Mouse (Mus musculus): Measurements from ENCODE around the gene Nav2. TPM values are rescaled to one million over a fixed set of nuclear protein-coding genes. Genes with fewer than 3 reads are reported as not detected.

Gene Nav2
- polyA plus RNA-seq, 1 experiment from 2014 or later, result 12.4 TPM

DNA sequence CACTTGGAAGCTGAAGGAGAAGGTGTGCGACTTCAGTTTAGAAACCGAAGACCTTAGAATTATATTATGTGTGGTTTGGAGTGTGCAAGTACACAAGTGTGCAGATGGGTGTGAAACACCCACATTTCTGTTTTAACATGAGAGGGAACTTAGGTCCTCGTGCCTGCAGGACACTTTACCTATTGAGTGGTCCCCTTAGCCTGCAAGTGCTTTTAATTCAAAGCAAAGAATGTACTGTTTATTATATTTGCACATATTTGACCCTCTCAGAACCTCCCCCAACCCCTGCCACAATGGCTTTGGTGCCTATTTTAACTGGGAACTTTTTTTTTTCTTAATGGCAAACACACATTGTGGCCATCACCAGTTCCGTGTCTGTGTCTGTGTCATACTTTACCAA, 334.6 kb downstream of the Nav2 start:
- no peak overlapping the region for H3K4me2 ChIP-seq

DNA sequence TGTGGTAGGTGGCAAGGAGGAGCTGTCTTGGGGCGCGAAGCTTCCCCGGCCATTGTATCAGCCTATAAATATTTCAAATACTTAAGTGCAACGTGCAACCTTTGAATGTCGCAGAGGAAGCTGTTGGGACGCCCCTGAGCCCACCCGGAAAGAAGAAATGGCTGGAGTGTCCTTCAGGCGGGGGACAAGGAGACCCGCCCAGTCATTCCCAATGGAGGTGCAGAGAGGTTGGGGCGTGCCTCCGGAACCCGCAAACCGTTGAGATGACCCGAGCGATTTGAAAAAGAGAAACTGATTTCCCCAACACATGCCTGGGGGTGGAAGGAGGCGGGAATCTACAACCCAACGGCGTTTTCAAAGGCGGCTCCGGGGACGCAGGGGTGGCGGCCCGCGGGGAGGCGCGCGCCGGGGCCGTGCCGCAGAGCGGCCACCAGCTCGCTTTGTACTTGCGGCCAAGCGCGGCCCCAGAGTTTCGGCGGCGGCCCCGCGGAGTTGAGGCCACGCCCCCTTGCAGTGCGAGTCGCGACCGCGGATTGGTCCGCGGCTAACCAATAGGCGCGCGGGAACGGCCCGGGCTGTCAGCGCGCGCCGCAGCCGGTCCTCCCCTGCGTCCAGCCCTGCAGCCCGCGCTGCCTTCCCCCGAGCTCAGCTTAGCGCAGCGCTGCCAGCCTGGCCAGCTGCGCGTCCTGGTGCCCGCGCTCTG, 337.2 kb downstream of the Nav2 start:
- under 1% methylated on average over 68 of the region's 68 CpGs for WGBS
- Histone ChIP-seq H3K36me3 (no peaks in the 10 kb centered on the region), H3K9me3 (no peaks in the 10 kb centered on the region), H3K9ac (replicated peaks) (peak overlapping the region; percentile 77), H3K4me3 (replicated peaks) (peak overlapping the region; percentile 57), H3K27me3 (peaks cover 41% of the 10 kb centered on the region), H3K27ac (no peak overlapping the region), H3K4me1 (replicated peaks) (peaks cover 16% of the 10 kb centered on the region), H3K4me2 (peak overlapping the region; percentile 99)
- ATAC-seq (ENCODE audit: insufficient number of reproducible peaks, insufficient read depth, low FRiP score, low TSS enrichment, low read depth), result peak; percentile 94

More for the DNA sequence above, 334.6 kb downstream of the Nav2 start:
- Histone ChIP-seq H3K4me3 (replicated peaks) (no peak overlapping the region), H3K27ac (no peak overlapping the region), H3K9me3 (no peaks in the 10 kb centered on the region), H3K36me3 (no peaks in the 10 kb centered on the region), H3K9ac (replicated peaks) (no peak overlapping the region), H3K27me3 (peaks cover 20% of the 10 kb centered on the region), H3K4me1 (replicated peaks) (peaks cover 16% of the 10 kb centered on the region)
- no peak for ATAC-seq (ENCODE audit: insufficient number of reproducible peaks, insufficient read depth, low FRiP score, low TSS enrichment, low read depth)
- 91% methylated on average over 4 of the region's 4 CpGs for whole genome bisulfite sequencing

DNA sequence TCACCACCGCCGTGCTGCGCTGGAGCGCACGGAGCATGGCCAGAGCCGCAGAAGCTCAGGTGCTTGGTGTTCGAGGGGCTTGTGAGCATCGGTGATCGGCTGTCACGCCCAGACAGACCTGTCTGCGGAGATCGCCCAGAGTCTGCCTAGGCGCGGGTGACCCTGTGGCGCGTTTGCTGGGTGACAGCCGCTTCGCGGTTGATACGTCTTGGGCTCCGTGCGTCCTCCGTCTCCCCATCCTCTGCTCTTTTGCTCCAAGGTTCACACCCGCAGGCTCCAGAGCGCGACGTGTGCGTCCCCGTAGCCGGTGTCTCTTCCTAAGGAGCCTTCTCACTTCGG, 337.7 kb downstream of the Nav2 start:
- no peak for ATAC-seq (ENCODE audit: insufficient number of reproducible peaks, insufficient read depth, low FRiP score, low TSS enrichment, low read depth)
- H3K9ac ChIP-seq (replicated peaks), result peak overlapping the region; percentile 77
- peak overlapping the region; percentile 99 for H3K4me2 ChIP-seq
- H3K9me3 ChIP-seq, result no peaks in the 10 kb centered on the region
- WGBS, result under 1% methylated on average over 31 of the region's 31 CpGs
- H3K27me3 ChIP-seq, result peaks cover 41% of the 10 kb centered on the region
- peak overlapping the region; percentile 57 for H3K4me3 ChIP-seq (replicated peaks)
- H3K36me3 ChIP-seq, result no peaks in the 10 kb centered on the region
- H3K4me1 ChIP-seq (replicated peaks), result peaks cover 16% of the 10 kb centered on the region
- H3K27ac ChIP-seq, result no peak overlapping the region

DNA sequence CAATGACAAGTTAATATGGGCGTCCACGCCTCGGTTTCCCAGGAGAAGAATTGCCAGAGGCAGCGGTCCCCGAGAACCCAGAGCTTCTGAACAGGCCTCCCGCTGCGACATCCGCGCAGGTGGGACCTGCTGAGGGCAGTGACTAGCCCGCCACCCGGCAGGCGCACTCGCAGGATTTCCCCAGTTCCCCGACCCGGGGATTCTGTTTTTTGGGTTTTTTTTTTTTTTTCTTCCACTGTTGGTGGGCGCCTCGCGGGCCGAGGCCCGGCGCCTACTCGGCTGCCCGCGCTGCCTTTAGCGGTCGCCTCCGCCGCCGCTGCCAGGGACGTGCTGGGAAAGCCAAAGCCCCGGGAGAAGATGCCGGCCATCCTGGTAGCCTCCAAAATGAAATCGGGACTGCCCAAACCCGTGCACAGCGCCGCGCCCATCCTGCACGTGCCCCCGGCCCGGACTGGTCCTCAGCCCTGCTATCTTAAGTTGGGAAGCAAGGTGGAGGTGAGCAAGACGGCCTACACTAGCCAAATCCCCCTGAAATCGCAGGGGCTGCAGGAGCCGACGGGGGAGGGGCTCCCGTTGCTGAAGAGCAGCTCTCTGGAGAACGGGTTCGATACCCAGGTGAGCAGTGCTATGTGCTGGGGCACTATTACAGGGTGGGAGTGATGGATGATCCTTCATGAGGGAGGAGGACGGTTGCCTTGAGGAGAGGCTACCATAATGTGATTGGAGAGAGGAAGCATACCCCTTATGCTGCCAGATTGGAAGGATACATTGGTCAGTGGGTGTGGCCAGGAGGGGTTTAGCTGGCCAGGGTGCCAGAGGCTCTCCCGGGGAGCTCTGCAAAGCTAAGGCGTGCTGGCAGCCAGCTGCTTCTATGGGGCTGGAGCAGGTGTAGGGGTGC, 338.3 kb downstream of the Nav2 start:
- WGBS, result 2% methylated on average over 50 of the region's 50 CpGs

DNA sequence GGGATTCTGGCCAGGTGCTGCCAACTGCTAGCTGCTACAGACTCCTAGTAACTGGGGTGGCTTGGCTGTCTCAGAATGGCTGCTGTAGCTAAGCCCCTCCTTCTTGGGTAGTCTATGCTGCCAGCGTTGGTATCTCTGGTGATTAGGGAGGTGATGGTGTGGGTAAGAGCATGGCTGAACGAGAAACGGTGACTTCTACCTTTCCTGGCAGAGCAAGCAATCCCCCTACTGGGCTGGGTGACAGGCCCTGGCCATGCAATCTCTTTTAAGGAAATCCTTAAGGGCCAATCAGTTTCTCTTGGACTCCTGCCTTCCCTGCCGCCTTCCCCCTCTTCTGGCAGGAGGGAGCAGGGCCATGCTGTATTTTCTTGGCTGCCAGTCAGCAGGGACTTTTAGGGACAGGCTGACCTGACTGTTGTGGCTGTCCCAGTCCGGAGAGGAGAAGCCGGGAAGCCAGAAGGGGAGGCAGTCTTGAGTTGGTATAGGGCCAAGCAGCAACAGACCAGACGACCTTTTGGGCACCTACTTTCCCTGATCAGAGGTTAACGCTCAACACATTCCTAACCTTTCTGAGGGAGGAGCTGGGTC, 339.3 kb downstream of the Nav2 start:
- Histone ChIP-seq H3K4me1 (replicated peaks) (peaks cover 16% of the 10 kb centered on the region), H3K36me3 (no peaks in the 10 kb centered on the region), H3K9ac (replicated peaks) (no peak overlapping the region), H3K27me3 (peaks cover 44% of the 10 kb centered on the region), H3K4me3 (replicated peaks) (no peak overlapping the region; the same call in 1 of the 2 replicates), H3K9me3 (no peaks in the 10 kb centered on the region), H3K27ac (no peak overlapping the region), H3K4me2 (0 out of 2 replicates have a peak overlapping the region, but pooled peaks have one; percentile 99)
- 29% methylated on average over 8 of the region's 8 CpGs for WGBS
- no peak for ATAC-seq (ENCODE audit: insufficient number of reproducible peaks, insufficient read depth, low FRiP score, low TSS enrichment, low read depth)

More for the DNA sequence above, 338.3 kb downstream of the Nav2 start:
- peaks cover 16% of the 10 kb centered on the region for H3K4me1 ChIP-seq (replicated peaks)
- H3K9ac ChIP-seq (replicated peaks), result peak overlapping the region; percentile 77
- no peaks in the 10 kb centered on the region for H3K36me3 ChIP-seq
- no peak for ATAC-seq (ENCODE audit: insufficient number of reproducible peaks, insufficient read depth, low FRiP score, low TSS enrichment, low read depth)
- no peak overlapping the region for H3K27ac ChIP-seq
- H3K4me3 ChIP-seq (replicated peaks), result peak overlapping the region; percentile 57
- H3K27me3 ChIP-seq, result peaks cover 42% of the 10 kb centered on the region
- H3K9me3 ChIP-seq, result no peaks in the 10 kb centered on the region
- H3K4me2 ChIP-seq, result peak overlapping the region; percentile 99

DNA sequence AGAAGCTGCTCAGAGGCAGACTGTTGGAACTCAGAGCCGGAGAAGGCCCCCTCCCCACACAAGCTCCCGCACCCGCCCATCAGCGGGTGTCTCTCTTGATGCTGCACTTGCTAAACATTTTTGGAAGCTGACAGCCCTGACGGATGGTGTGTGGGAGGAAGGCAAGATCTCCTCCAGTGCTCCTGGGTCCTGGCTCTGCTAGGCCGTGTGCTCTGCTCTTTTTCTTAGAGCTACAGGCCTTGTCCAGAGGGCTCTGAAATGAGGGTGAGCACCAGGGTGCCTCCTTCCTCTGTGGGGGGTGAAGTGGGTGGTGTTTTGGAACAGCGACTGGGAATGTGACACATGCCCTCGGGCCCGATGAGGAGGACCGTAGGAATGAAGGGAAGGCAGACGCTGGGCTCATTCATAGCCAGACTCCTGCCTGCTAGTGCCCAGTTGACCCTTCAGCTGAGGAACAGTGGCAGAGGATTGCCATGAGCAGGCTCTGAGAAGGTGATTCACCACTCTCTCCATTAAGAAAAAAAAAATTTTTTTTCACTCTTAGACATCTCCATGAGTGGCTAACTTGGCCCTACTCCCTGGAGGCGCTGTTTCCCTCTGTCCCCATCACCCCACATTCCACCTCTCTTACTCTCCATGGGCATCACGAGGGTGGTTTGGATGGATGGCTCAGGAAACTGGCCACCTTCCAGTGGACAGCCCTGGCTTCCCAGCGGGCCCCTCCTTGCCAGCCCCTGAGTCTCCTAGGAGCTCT, 340.0 kb downstream of the Nav2 start:
- peaks cover 44% of the 10 kb centered on the region for H3K27me3 ChIP-seq
- 46% methylated on average over 14 of the region's 14 CpGs for WGBS
- H3K36me3 ChIP-seq, result no peaks in the 10 kb centered on the region
- no peak overlapping the region for H3K27ac ChIP-seq
- ATAC-seq (ENCODE audit: insufficient number of reproducible peaks, insufficient read depth, low FRiP score, low TSS enrichment, low read depth), result no peak
- no peak overlapping the region for H3K4me3 ChIP-seq (replicated peaks)
- no peaks in the 10 kb centered on the region for H3K9me3 ChIP-seq
- no peak overlapping the region for H3K9ac ChIP-seq (replicated peaks)
- H3K4me1 ChIP-seq (replicated peaks), result peaks cover 16% of the 10 kb centered on the region
- 0 out of 2 replicates have a peak overlapping the region, but pooled peaks have one; percentile 99 for H3K4me2 ChIP-seq

DNA sequence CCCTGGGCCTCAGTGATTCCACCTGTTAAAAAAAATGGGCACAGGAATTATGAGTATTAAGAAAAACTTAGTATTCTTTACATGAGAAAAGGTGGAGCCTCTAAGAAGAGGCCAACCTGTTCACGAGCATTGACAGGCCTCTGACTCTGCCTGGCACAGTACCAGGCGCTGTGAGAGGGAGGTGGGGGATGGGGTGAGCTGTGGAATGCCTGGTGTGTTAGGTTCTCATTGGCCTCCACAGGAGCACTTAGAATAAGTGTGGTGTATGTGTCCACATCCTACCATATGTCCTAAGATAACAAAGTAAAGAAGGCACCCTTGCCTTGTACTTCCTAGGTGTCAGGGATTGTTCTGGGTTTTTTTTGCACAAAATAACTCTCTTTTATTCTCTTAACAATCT, 340.9 kb downstream of the Nav2 start:
- Histone ChIP-seq H3K9ac (replicated peaks) (no peak overlapping the region), H3K27me3 (peaks cover 44% of the 10 kb centered on the region), H3K4me2 (no peak overlapping the region), H3K9me3 (no peaks in the 10 kb centered on the region), H3K4me3 (replicated peaks) (no peak overlapping the region), H3K4me1 (replicated peaks) (peaks cover 16% of the 10 kb centered on the region), H3K36me3 (no peaks in the 10 kb centered on the region), H3K27ac (no peak overlapping the region)
- ATAC-seq (ENCODE audit: insufficient number of reproducible peaks, insufficient read depth, low FRiP score, low TSS enrichment, low read depth), result no peak
- 81% methylated on average over 2 of the region's 2 CpGs for WGBS

DNA sequence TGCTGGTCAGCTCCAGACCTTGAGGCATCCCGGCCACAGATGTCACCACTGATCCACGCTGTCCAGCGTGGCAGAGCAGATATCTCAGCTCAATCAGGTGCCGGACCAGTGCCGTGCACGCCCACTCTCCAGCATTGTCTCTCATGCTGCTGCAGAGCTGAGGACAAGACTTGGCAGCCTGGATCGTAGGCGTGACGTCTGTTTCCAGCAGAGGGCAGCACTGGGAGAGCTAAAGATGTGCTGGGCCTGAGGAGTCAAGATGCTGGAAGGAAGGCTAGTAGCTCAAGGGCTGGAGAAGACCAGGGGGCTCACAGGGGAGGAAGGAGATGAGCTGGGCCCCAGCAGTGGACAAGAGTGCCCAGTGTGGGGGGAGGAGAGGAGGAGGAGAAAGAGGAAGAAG, 341.5 kb downstream of the Nav2 start:
- ATAC-seq (ENCODE audit: insufficient number of reproducible peaks, insufficient read depth, low FRiP score, low TSS enrichment, low read depth), result no peak

DNA sequence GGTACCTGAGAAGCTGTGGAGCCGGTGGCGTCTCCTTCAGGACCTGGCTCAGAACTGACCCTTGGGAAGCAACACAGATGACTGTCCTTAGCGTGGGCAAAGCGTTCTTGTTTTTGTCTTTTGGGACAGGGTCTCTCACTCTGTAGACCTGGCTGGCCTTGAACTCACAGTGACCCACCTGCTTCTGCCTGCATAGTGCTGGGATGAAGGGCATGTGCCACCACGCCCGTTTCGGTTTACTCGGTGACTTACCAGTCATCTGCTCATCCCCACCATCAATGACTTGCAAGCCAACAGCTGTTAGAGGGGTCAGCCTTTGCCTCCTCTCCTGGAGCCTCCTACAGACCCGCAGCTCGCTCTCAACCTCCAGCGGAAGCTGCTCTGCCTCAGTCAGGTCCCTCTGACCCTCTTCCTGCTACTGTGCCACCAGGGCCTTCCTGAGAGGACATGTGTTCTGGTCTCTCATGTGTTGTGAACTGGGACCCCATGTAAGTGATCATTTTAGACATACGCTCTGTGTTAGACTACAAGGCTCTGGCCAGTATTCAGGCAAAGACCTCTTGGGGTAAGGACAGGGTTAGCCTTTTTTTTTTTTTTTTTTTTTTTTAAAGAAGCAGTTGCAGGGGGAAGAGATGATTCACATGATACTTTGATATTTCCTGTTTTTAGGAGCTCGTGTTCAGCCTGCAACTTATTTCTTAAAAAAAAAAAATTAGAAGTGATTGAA, 342.2 kb downstream of the Nav2 start:
- no peaks in the 10 kb centered on the region for H3K36me3 ChIP-seq
- no peak overlapping the region for H3K4me3 ChIP-seq (replicated peaks)
- no peak overlapping the region for H3K4me2 ChIP-seq
- H3K27ac ChIP-seq, result no peak overlapping the region
- no peaks in the 10 kb centered on the region for H3K9me3 ChIP-seq
- no peak overlapping the region for H3K9ac ChIP-seq (replicated peaks)
- H3K27me3 ChIP-seq, result peaks cover 44% of the 10 kb centered on the region
- H3K4me1 ChIP-seq (replicated peaks), result peaks cover 14% of the 10 kb centered on the region
- WGBS, result 89% methylated on average over 13 of the region's 13 CpGs
- no peak for ATAC-seq (ENCODE audit: insufficient number of reproducible peaks, insufficient read depth, low FRiP score, low TSS enrichment, low read depth)

More for the DNA sequence above, 341.5 kb downstream of the Nav2 start:
- no peak overlapping the region for H3K27ac ChIP-seq
- 12% methylated on average over 9 of the region's 9 CpGs for WGBS
- H3K36me3 ChIP-seq, result no peaks in the 10 kb centered on the region
- H3K27me3 ChIP-seq, result peaks cover 44% of the 10 kb centered on the region
- no peaks in the 10 kb centered on the region for H3K9me3 ChIP-seq
- no peak overlapping the region for H3K9ac ChIP-seq (replicated peaks)
- peaks cover 16% of the 10 kb centered on the region for H3K4me1 ChIP-seq (replicated peaks)
- H3K4me2 ChIP-seq, result no peak overlapping the region
- no peak overlapping the region for H3K4me3 ChIP-seq (replicated peaks)

DNA sequence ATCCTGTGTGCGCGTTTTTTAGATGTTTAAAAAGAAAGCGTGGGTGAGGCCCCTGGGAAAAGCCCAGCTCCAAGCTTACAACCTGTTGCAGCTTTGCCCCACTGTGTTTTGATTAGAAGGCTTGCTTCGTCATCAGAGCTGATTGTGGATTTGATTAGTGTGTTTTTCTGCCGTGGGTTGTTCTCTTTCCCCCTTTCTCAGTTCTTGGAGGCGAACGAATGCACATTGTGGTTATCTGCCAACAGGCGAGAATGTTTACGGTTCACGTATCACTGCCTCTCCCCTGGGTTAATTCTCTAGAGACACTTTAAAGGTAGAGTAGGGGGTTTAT, 342.8 kb downstream of the Nav2 start:
- no peak overlapping the region for H3K27ac ChIP-seq
- H3K4me1 ChIP-seq (replicated peaks), result peaks cover 12% of the 10 kb centered on the region
- no peak overlapping the region for H3K4me3 ChIP-seq (replicated peaks)
- H3K9me3 ChIP-seq, result no peaks in the 10 kb centered on the region
- H3K27me3 ChIP-seq, result peaks cover 42% of the 10 kb centered on the region
- no peaks in the 10 kb centered on the region for H3K36me3 ChIP-seq
- no peak overlapping the region for H3K9ac ChIP-seq (replicated peaks)
- no peak overlapping the region for H3K4me2 ChIP-seq
- ATAC-seq (ENCODE audit: insufficient number of reproducible peaks, insufficient read depth, low FRiP score, low TSS enrichment, low read depth), result no peak
- 69% methylated on average over 10 of the region's 10 CpGs for WGBS

All from limb, embryonic 12.5 days (tissue).